Mouse (Mus musculus) CH12.LX (cell line): ENCODE data around the gene Tacc2.

Experiments used
- CTCF ChIP-seq, 2 experiments: IDR thresholded peaks in 1 of 2; conservative IDR thresholded peaks in 1 of 2; 2 replicates each; pipeline ENCODE4 v1.5.1; 2011 to 2012; ENCODE audit warnings: low read depth in 2 of 2, low read length in 2 of 2, improper control_type of control experiment in 1 of 2, inconsistent platforms in 1 of 2, mild to moderate bottlenecking in 1 of 2, moderate library complexity in 1 of 2
- ELF1 ChIP-seq: IDR thresholded peaks from 2 replicates; pipeline ENCODE4 v1.6.1; 2014; ENCODE audit warnings: low read depth, mild to moderate bottlenecking, inconsistent platforms, low read length, improper control_type of control experiment
- MAX ChIP-seq: IDR thresholded peaks from 2 replicates; pipeline ENCODE4 v1.6.1; 2011; ENCODE audit warnings: low read length, improper control_type of control experiment
- MYC ChIP-seq: IDR thresholded peaks from 2 replicates; pipeline ENCODE4 v1.6.1; 2011; ENCODE audit warnings: low read depth, mild to moderate bottlenecking, improper control_type of control experiment, low read length
- POLR2A ChIP-seq: IDR thresholded peaks from 2 replicates; pipeline ENCODE4 v1.6.1; 2011; ENCODE audit warnings: low read depth, mild to moderate bottlenecking, improper control_type of control experiment, low read length
- USF1 ChIP-seq: IDR thresholded peaks from 2 replicates; pipeline ENCODE4 v1.6.1; 2014; ENCODE audit warnings: low read depth, mild to moderate bottlenecking, inconsistent platforms, low read length, improper control_type of control experiment
- USF2 ChIP-seq: conservative IDR thresholded peaks from 2 replicates; pipeline ENCODE4 v1.6.1; 2011; ENCODE audit warnings: low read depth, low read length, improper control_type of control experiment

GRCm38 (mm10) chr7:130670358-130670757 is 93.1 kb downstream of the Tacc2 start:
- TF ChIP-seq CTCF (conservative IDR thresholded peaks at IDR 0.05 in 1 of 2, IDR thresholded peaks at IDR 0.05 in 1 of 2; ENCODE audit: low read depth in 2 of 2, low read length in 2 of 2) (no peak), USF2 (no peak), ELF1 (no peak), USF1 (no peak), MAX (no peak), POLR2A (no peak), MYC (no peak)
